Mouse (Mus musculus) E14TG2a.4 (cell line): ENCODE results near the gene Etl4.
"Not testable (repeated sequence)": the region's sequence is repeated elsewhere in the genome, so short reads cannot be mapped to it uniquely, and the experiment has no call there.

Source experiments
- H3K27me3 ChIP-seq: 2 replicates; pipeline ENCODE4 v1.6.1; 2014; ENCODE audit warnings: low read length, control low read depth; ENCODE audit not compliant: insufficient read depth
- H3K36me3 ChIP-seq: 2 replicates; pipeline ENCODE4 v1.6.1; 2014; ENCODE audit warnings: low read length, control low read depth; ENCODE audit not compliant: insufficient read depth
- H3K4me1 ChIP-seq: replicated peaks from 2 replicates; pipeline ENCODE4 v1.6.1; 2014; ENCODE audit warnings: low read depth, low read length, control low read depth
- H3K4me3 ChIP-seq: replicated peaks from 2 replicates; pipeline ENCODE4 v1.5.1; 2014; ENCODE audit warnings: mild to moderate bottlenecking, low read length
- H3K9me3 ChIP-seq: 2 replicates; pipeline ENCODE4 v1.6.1; 2014; ENCODE audit warnings: low read length, control low read depth
- CTCF ChIP-seq: conservative IDR thresholded peaks from 2 replicates; pipeline ENCODE4 v1.5.1; 2014; ENCODE audit warnings: low read length
- NANOG ChIP-seq: IDR thresholded peaks from 2 replicates; pipeline ENCODE4 v1.6.1; 2014; ENCODE audit warnings: borderline replicate concordance, low read length, mixed read lengths
- POU5F1 ChIP-seq: IDR thresholded peaks from 2 replicates; pipeline ENCODE4 v1.6.1; 2014; ENCODE audit warnings: low read length, borderline replicate concordance

Gene Etl4

GRCm38 (mm10) chr2:20666051-20666478 is 756.5 kb downstream of the Etl4 start:
- Histone ChIP-seq H3K9me3 (no peaks in the 10 kb centered on the region), H3K36me3 (peaks cover 28% of the 10 kb centered on the region), H3K4me1 (peaks cover 72% of the 10 kb centered on the region), H3K27me3 (no peaks in the 10 kb centered on the region), H3K4me3 (peak overlapping the region; percentile 41; the same call in 1 of the 2 replicates)
- TF ChIP-seq POU5F1 (no peak), NANOG (no peak), CTCF (peak; percentile 88)

GRCm38 (mm10) chr2:20667876-20668275 is 758.3 kb downstream of the Etl4 start:
- Histone ChIP-seq H3K27me3 (no peaks in the 10 kb centered on the region), H3K4me1 (peaks cover 57% of the 10 kb centered on the region)

DNA sequence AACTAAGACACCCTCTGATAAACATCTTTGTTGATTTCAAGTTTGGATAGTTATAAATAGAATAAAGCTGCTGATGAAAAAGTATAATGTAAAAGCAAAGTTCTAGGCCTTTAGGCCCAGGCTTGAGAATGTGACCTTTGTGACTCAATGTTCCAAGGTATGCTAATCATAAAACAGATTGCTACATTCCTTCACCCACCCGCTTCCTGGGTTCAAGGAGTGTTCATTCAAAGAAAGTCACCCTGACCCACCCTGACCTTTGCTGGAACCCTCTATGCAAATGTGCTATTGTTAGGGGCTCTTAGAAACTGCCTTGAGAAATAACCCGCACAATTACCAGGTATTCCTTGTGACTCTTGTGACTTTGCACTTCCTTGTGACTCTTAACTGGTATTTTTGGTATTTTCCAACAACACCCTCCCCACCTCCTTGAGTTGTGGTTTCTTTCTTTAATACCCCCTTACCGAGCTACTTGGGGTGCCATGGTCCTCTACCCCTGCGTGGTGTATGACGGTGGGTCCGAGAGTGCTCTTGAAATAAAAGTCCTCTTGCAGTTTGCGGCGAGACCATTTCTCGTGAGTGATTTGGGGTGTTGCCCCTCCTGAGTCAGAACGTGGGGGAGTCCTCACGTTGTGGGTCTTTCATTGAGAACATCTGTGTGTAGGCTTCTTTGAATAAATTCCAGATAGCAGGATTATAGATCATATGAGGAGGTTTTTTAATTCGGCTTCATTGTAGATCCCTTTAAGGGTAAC is 758.9 kb downstream of the Etl4 start:
- H3K27me3 ChIP-seq, H3K9me3 ChIP-seq: not testable (repeated sequence)
- H3K36me3 ChIP-seq: peaks cover 11% of the 10 kb centered on the region
- peak; percentile 65; the same call in 1 of the 2 replicates for TF ChIP-seq NANOG
- peaks cover 54% of the 10 kb centered on the region for H3K4me1 ChIP-seq
- H3K4me3 ChIP-seq: peak overlapping the region; percentile 65

More at GRCm38 (mm10) chr2:20667876-20668275, 758.3 kb downstream of the Etl4 start:
- no peaks in the 10 kb centered on the region for H3K9me3 ChIP-seq
- peaks cover 17% of the 10 kb centered on the region for H3K36me3 ChIP-seq
- no peak for TF ChIP-seq CTCF
- no peak for TF ChIP-seq POU5F1
- no peak for TF ChIP-seq NANOG
- H3K4me3 ChIP-seq: peak overlapping the region; percentile 13; the same call in 1 of the 2 replicates

- no peaks in the 10 kb centered on the region for H3K27me3 ChIP-seq
- TF ChIP-seq NANOG (peak; percentile 80), POU5F1 (0 out of 2 replicates have a peak, but pooled peaks have one; percentile 35), CTCF (no peak)
- H3K4me1 ChIP-seq: peaks cover 54% of the 10 kb centered on the region
- no peaks in the 10 kb centered on the region for H3K9me3 ChIP-seq
- peak overlapping the region; percentile 83 for H3K4me3 ChIP-seq
- peaks cover 2% of the 10 kb centered on the region for H3K36me3 ChIP-seq
Measured at GRCm38 (mm10) chr2:20669367-20669766, 759.8 kb downstream of the Etl4 start.

DNA sequence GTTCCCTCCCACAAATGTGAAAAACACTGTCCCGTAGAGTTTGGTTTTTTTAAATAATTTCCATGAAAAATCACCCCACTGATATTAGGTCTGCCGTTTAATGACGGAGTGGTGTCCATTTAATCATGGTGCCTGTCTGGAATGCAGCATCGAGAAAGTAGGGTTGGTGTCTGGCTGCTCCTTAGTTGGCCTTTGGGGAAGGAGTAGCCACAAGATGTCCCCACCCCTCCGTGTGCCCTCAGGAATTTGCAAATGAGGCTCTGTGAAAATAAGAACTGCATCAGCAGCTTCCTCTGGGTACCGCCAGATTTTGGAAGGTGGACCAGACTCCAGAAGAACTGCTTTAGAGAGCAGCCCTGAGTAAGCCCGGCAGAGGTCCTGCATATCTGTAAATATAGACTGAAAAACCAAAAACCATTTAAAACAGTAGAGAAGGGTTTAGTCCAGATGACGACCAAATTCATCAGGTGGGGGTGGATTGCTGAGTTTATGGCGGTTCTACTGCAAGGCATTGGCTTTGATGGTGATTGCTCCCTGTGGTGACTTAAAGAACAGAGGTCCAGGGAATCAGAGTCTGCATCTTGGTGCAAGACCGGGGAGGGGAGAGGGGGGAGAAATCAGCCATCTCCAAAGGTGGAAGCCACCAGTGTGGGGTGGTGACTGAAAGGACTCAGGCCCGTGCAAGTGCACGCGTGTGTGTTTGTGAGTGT is 762.1 kb downstream of the Etl4 start:
- Histone ChIP-seq H3K27me3 (no peaks in the 10 kb centered on the region), H3K4me3 (peak overlapping the region; percentile 83), H3K36me3 (no peaks in the 10 kb centered on the region; the same call in 1 of the 2 replicates), H3K9me3 (no peaks in the 10 kb centered on the region), H3K4me1 (peaks cover 56% of the 10 kb centered on the region)
- TF ChIP-seq NANOG (peak; percentile 15; the same call in 1 of the 2 replicates), CTCF (no peak)

GRCm38 (mm10) chr2:20672281-20672680 is 762.7 kb downstream of the Etl4 start:
- Histone ChIP-seq H3K4me1 (peaks cover 56% of the 10 kb centered on the region), H3K9me3 (no peaks in the 10 kb centered on the region), H3K4me3 (peak overlapping the region; percentile 83), H3K36me3 (peaks cover 4% of the 10 kb centered on the region; the same call in 1 of the 2 replicates), H3K27me3 (no peaks in the 10 kb centered on the region)
- no peak for TF ChIP-seq POU5F1
- no peak for TF ChIP-seq CTCF
- TF ChIP-seq NANOG: no peak

DNA sequence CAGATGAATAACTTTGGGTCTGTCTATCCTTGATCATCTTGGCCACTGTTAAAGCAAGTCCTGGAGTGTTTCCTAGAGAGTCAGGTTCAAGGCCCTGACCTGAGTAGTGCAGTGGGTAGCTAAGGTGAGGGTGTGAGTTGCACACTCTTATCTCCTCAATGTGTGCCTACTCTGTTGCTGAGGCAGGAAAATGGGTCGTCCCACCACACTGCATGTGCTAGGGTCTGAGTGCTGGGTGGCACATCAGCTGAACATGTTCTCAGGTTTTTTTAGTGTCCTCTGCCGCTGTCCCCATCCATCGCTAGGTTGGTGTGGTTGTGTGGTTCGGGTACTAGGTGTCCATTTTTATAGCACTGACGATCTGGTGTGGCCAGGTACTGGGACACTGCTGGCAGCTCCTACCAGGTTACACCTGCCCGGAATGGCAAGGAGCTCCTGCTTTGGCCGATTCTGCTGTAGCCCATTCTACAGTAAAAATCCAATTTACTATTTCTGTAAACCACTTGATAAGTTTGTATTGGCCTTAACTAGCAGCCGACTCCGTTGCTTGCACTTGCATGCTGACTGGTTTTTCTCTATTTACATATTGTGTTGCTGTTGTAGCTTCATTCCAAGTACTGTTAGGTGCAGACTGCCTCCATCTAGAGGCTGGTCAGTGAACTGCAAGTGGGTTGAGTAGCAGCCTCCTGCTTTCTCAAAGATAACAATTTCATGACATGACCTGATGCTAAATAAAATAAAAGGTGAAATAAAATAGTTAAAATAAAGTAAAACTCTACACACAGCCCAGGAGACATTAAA is 763.4 kb downstream of the Etl4 start:
- Histone ChIP-seq H3K4me1 (peaks cover 63% of the 10 kb centered on the region), H3K27me3 (no peaks in the 10 kb centered on the region), H3K9me3 (no peaks in the 10 kb centered on the region), H3K36me3 (peaks cover 11% of the 10 kb centered on the region), H3K4me3 (peak overlapping the region; percentile 83)
- TF ChIP-seq POU5F1 (no peak), CTCF (peak; percentile 100), NANOG (no peak)

DNA sequence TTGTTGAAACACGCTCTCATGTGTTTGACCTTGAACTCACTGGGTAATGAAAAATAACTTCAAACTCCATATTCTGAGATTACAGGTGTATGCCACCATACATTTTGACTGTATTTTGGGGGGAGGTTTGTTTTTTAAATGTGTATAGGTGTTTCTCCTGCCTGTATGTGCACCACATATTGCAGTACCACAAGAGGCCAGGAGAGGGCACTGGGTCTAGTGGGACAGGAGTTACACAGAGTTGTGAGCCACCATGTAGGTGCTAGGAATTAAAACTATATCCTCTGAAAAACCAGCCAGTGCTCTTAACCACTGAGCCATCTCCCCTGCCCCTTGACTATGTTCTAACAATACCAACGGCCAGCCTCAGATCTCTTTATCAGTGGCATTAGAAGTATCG is 766.8 kb downstream of the Etl4 start:
- Histone ChIP-seq H3K27me3 (no peaks in the 10 kb centered on the region), H3K4me1 (peaks cover 77% of the 10 kb centered on the region)

More for the DNA sequence above, 766.8 kb downstream of the Etl4 start:
- Histone ChIP-seq H3K9me3 (no peaks in the 10 kb centered on the region), H3K36me3 (peaks cover 29% of the 10 kb centered on the region), H3K4me3 (no peak overlapping the region)
- peak; percentile 93 for TF ChIP-seq CTCF
- TF ChIP-seq NANOG: no peak
- TF ChIP-seq POU5F1: no peak
